Mouse (Mus musculus) liver, embryonic 16.5 days (tissue): ENCODE measurements around the gene 9230102O04Rik. TPM values are rescaled to one million over a fixed set of nuclear protein-coding genes. Genes with fewer than 3 reads are reported as not detected.

Experiments used
- ATAC-seq: fragments of 200-750 bp; cut with Nextera tagmentation; 2 replicates; pipeline ENCODE4 v1.8.0; 2017; ENCODE audit warnings: low read depth, mild to moderate bottlenecking, moderate number of reproducible peaks, moderate library complexity
- H3K27ac ChIP-seq: fragments of 300-500 bp; sonication (generic); 2 replicates; pipeline ENCODE4 v1.5.1; 2014; ENCODE audit warnings: mild to moderate bottlenecking, low read length
- H3K27me3 ChIP-seq: fragments of 300-500 bp; sonication (generic); 2 replicates; pipeline ENCODE4 v1.6.1; 2014; ENCODE audit warnings: low read depth, low read length, mixed read lengths; ENCODE audit not compliant: control insufficient read depth, insufficient read depth
- H3K36me3 ChIP-seq: fragments of 300-500 bp; sonication (generic); 2 replicates; pipeline ENCODE4 v1.6.1; 2014; ENCODE audit warnings: mild to moderate bottlenecking; ENCODE audit not compliant: control insufficient read depth, insufficient read depth
- H3K4me1 ChIP-seq: fragments of 300-500 bp; sonication (generic); 2 replicates; pipeline ENCODE4 v1.6.1; 2014; ENCODE audit warnings: low read depth, low read length, mixed read lengths; ENCODE audit not compliant: control insufficient read depth
- H3K4me2 ChIP-seq: fragments of 300-500 bp; sonication (generic); 2 replicates; pipeline ENCODE4 v1.6.1; 2014; ENCODE audit warnings: low read depth, low read length, mixed read lengths
- H3K4me3 ChIP-seq: fragments of 300-500 bp; sonication (generic); 2 replicates; pipeline ENCODE4 v1.5.1; 2014; ENCODE audit warnings: low read depth, mild to moderate bottlenecking, low read length
- H3K9ac ChIP-seq: fragments of 300-500 bp; sonication (generic); 2 replicates; pipeline ENCODE4 v1.6.1; 2014; ENCODE audit warnings: low read depth, low read length
- H3K9me3 ChIP-seq: fragments of 300-500 bp; sonication (generic); replicated peaks from 2 replicates; pipeline ENCODE4 v1.6.1; 2016; ENCODE audit warnings: low read length; ENCODE audit not compliant: control insufficient read depth
- WGBS: fragments of 180-500 bp; shearing (Covaris S2); extraction: QIAGEN DNeasy Blood & Tissue Kit; methylation state at CpG from one replicate; pipeline ENCODE4 v1.1.7; 2014; ENCODE audit not compliant: insufficient replicate concordance; 5-methylcytosine and 5-hydroxymethylcytosine counted together
- polyA plus RNA-seq: library from polyadenylated mRNA; unstranded; fragments of >200 nt; fragmentation: Nextera tagmentation; extraction: Ambion mirVana; gene quantifications from 2 replicates; pipeline ENCODE4 v1.2.1, GENCODE M21; 2015

The 9230102O04Rik gene
- polyA plus RNA-seq, 1 experiment from 2014 or later = not detected

DNA sequence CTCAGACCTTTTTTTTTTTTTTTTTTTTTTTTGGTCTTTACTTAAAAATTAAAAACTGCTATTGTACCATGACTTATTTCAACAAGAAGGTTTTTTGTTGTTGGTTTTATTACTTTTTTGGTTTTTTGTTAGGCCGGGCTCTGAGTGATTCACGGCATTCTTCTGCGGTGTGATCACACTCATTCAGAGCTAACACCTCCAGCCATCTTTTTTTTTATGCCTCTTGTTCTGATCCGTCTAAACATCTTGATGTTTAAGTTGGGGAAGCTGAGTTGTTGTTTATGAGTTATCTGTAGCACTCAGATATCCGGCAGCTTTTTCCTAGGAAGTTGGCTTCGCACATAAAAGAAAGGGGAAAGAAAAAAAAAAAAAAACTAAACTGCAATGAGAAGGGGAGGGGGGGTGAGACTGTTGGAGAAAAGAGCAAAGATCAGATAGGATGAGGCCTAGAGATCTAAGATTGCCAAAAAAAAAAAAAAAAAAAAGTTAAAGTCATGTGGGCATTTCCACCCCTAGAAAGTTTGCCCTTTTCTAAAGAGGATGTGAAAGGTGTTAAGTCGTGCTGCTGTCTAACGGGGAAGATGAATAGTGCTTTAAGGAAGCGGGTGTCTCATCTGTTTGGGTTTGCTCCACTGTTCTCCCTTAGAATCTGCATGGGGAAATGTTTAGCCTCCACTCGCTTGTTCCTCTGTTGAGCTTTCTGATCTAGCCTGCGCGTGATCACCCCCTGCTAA is 22.1 kb downstream of the 9230102O04Rik start:
- no peak overlapping the region for H3K4me2 ChIP-seq
- no peak overlapping the region for H3K4me3 ChIP-seq
- no peaks in the 10 kb centered on the region for H3K36me3 ChIP-seq
- H3K4me1 ChIP-seq = no peaks in the 10 kb centered on the region
- peaks cover 4% of the 10 kb centered on the region for H3K27me3 ChIP-seq
- 28% methylated on average over 12 of the region's 12 CpGs for WGBS
- H3K9ac ChIP-seq = no peak overlapping the region
- H3K27ac ChIP-seq = no peak overlapping the region
- no peaks in the 10 kb centered on the region for H3K9me3 ChIP-seq
- no peak for ATAC-seq

- no peaks in the 10 kb centered on the region for H3K9me3 ChIP-seq
Measured at GRCm38 (mm10) chr2:9860698-9861097, 28.6 kb downstream of the 9230102O04Rik start.

DNA sequence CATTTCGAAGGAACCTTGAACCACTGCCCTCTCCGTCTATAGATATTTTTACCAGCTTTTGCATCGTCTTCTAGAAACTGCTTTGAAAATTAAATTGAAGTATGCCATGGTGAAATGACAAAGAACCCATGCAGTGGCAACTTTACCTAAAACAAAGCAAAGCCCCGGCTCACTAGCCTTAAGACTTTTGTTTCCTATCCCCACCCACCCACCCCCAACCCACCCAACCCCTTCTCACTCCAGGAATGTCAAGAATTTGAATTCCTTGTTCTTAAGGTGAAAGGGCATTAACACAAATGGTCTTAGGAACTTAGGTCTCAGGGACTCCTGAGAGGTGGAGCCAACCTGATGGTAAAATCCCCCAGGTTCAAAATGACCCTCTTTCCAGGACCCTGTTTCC is 33.5 kb downstream of the 9230102O04Rik start:
- WGBS = 39% methylated on average over 4 of the region's 4 CpGs
- H3K9ac ChIP-seq = no peak overlapping the region
- ATAC-seq = no peak
- H3K4me2 ChIP-seq = no peak overlapping the region
- H3K9me3 ChIP-seq = no peaks in the 10 kb centered on the region
- H3K27ac ChIP-seq = no peak overlapping the region
- no peaks in the 10 kb centered on the region for H3K4me1 ChIP-seq
- H3K36me3 ChIP-seq = no peaks in the 10 kb centered on the region
- H3K4me3 ChIP-seq = no peak overlapping the region
- no peaks in the 10 kb centered on the region for H3K27me3 ChIP-seq

More at GRCm38 (mm10) chr2:9860698-9861097, 28.6 kb downstream of the 9230102O04Rik start:
- Histone ChIP-seq H3K4me3 (no peak overlapping the region), H3K36me3 (no peaks in the 10 kb centered on the region), H3K27me3 (no peaks in the 10 kb centered on the region), H3K4me2 (no peak overlapping the region), H3K9ac (no peak overlapping the region), H3K4me1 (no peaks in the 10 kb centered on the region), H3K27ac (no peak overlapping the region)
- ATAC-seq = no peak
- 47% methylated on average over 5 of the region's 5 CpGs for WGBS

- H3K27me3 ChIP-seq = no peaks in the 10 kb centered on the region
- no peaks in the 10 kb centered on the region for H3K4me1 ChIP-seq
- no peaks in the 10 kb centered on the region for H3K9me3 ChIP-seq
- no peak overlapping the region for H3K9ac ChIP-seq
- ATAC-seq = no peak
- H3K4me2 ChIP-seq = no peak overlapping the region
- H3K36me3 ChIP-seq = no peaks in the 10 kb centered on the region
- H3K27ac ChIP-seq = no peak overlapping the region
- WGBS = 63% methylated on average over 13 of the region's 13 CpGs
- H3K4me3 ChIP-seq = no peak overlapping the region
Measured at GRCm38 (mm10) chr2:9852851-9853576, 36.3 kb downstream of the 9230102O04Rik start.

- H3K9me3 ChIP-seq = no peaks in the 10 kb centered on the region
- no peak overlapping the region for H3K9ac ChIP-seq
- H3K27ac ChIP-seq = no peak overlapping the region
- 64% methylated on average over 7 of the region's 7 CpGs for WGBS
- no peak overlapping the region for H3K4me3 ChIP-seq
- no peaks in the 10 kb centered on the region for H3K4me1 ChIP-seq
- H3K27me3 ChIP-seq = no peaks in the 10 kb centered on the region
- H3K36me3 ChIP-seq = no peaks in the 10 kb centered on the region
- H3K4me2 ChIP-seq = no peak overlapping the region
- ATAC-seq = no peak
Measured at GRCm38 (mm10) chr2:9835195-9835594, 54.1 kb downstream of the 9230102O04Rik start.

DNA sequence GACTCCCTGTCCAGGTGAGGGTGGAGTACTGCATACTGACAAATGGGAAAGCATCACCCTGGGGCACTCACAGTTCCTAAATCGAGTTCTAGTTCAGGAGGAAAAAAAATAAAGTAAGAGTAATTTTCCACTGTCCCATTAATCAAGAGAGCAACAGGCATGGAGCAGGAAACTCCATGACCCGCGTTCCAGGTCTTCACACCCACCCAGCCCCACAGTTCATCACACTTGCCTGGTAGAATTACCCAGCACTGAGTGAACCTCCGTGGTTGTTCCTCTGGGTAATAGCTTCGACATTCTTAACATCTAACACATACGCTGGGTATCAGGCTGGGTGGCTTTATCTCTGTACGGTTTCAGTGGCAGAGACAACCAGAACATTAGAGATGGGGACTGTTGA is 55.6 kb downstream of the 9230102O04Rik start:
- Histone ChIP-seq H3K9ac (no peak overlapping the region), H3K4me3 (no peak overlapping the region), H3K4me2 (no peak overlapping the region), H3K9me3 (no peaks in the 10 kb centered on the region), H3K27ac (no peak overlapping the region), H3K4me1 (no peaks in the 10 kb centered on the region), H3K27me3 (no peaks in the 10 kb centered on the region), H3K36me3 (no peaks in the 10 kb centered on the region)
- 59% methylated on average over 7 of the region's 7 CpGs for WGBS
- no peak for ATAC-seq

Other genes with a start within 250 kb of the 9230102O04Rik start
- not detected in 2 replicates for gene 4930412O13Rik, start 8.3 kb downstream of the 9230102O04Rik start, polyA plus RNA-seq
- gene Gata3, start 494 bp upstream of the 9230102O04Rik start, polyA plus RNA-seq = 0.97 and 1.1 TPM in 2 replicates
- 5.7 and 6.1 TPM in 2 replicates for gene Taf3, start 159.1 kb upstream of the 9230102O04Rik start, polyA plus RNA-seq
- gene Atp5c1, start 191.0 kb upstream of the 9230102O04Rik start, polyA plus RNA-seq = 297 and 315 TPM in 2 replicates
- 13.5 and 13.8 TPM in 2 replicates for gene Kin, start 191.1 kb upstream of the 9230102O04Rik start, polyA plus RNA-seq
- 405 and 429 TPM in 2 replicates for gene Itih2, start 241.9 kb upstream of the 9230102O04Rik start, polyA plus RNA-seq